20 mouse cellular contexts compared by ENCODE assay signal in the genomic region with DNA sequence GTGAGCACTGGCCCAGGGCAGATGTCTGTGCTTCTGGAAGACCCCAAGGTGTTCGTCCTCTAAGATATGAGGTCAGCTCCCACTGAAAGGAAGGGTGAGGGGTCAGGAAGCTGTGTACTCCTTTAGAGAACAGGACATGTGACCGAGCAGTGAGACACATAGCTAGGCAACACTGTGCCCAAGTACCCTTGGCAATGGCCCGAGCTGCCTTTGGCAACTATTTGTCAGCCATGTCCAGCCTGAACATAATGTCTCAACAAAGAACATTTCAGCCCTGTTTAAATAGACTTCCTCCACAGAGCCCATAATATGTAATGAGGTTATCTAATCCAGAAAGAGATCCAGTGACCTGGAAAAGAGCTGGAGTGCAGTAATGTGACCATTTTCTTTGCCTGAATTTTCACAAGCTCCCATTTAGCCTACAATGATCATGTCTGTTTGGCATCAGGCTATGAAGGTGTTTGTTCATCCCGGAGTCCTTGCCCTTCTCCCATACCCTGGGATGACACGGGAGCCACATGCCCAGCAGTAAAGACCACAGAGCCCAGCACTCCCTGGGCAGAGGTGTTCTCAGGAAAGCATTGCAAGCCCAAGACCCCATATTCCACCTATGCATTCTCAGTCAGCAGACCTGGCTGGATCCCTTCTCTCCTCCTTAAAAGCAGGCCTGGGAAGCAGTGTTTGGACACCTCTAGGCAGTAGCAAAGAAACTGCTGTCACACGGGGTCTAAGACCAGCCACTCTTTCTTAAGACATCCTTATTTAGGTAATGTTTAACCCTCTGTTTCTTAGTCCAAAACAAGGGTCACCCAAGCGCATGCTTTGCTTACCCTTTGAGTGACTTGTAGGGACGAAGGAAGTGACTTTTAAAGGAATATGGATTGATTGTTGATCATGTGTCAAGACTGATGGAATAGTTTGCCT. TPM values are rescaled to one million over a fixed set of nuclear protein-coding genes. Genes with fewer than 3 reads are reported as not detected.
DNase-seq lines count a peak whose midpoint lies in the region; ATAC-seq lines count a peak whose summit lies in the region.
"Had no signal": no experiment of that assay in that cellular context is flagged by ENCODE, and none has a peak within 500 bp of the region (broad histone marks: within the 10 kb centered on the region; RNA-seq: fewer than 3 reads in every experiment).

No protein-coding gene starts in this region.

- H3K9ac ChIP-seq in kidney, embryonic 16.5 days (replicated peaks; ENCODE audit: low read length), result no peak overlapping the region
- no peak overlapping the region for H3K9ac ChIP-seq in forebrain, embryonic 16.5 days (replicated peaks; ENCODE audit: low read depth, low read length)
- H3K9ac ChIP-seq: forebrain, embryonic 15.5 days had no signal

- WGBS in kidney, embryonic 16.5 days, result 70% methylated on average over 8 of the region's 8 CpGs
- 85% methylated on average over 8 of the region's 8 CpGs for WGBS in forebrain, embryonic 16.5 days

- H3K4me1 ChIP-seq in kidney, embryonic 16.5 days (ENCODE audit: insufficient read depth, low read length), result peaks cover 9% of the 10 kb centered on the region
- H3K4me1 ChIP-seq in forebrain, embryonic 16.5 days (replicated peaks; ENCODE audit: control insufficient read depth, insufficient read depth, low read length), result no peaks in the 10 kb centered on the region
- H3K4me1 ChIP-seq: forebrain, embryonic 15.5 days; limb, embryonic 10.5 days had no signal

- ATAC-seq in kidney, embryonic 16.5 days (ENCODE audit: low FRiP score, low TSS enrichment), result no peak
- no peak for ATAC-seq in forebrain, embryonic 16.5 days
- ATAC-seq: forebrain, embryonic 15.5 days had no signal

- no peaks in the 10 kb centered on the region for H3K9me3 ChIP-seq in kidney, embryonic 16.5 days (ENCODE audit: low read length)
- no peaks in the 10 kb centered on the region for H3K9me3 ChIP-seq in forebrain, embryonic 16.5 days (ENCODE audit: control insufficient read depth, low read length)
- H3K9me3 ChIP-seq: forebrain, embryonic 15.5 days; limb, embryonic 10.5 days had no signal

- H3K4me3 ChIP-seq in kidney, embryonic 16.5 days (ENCODE audit: low read length), result no peak overlapping the region
- H3K4me3 ChIP-seq in forebrain, embryonic 16.5 days (replicated peaks; ENCODE audit: low read length), result no peak overlapping the region
- H3K4me3 ChIP-seq: forebrain, embryonic 15.5 days; gastrocnemius, adult 2 months; limb, embryonic 10.5 days had no signal

- peak overlapping the region; percentile 4; the same call in 1 of the 2 replicates for H3K27ac ChIP-seq in kidney, embryonic 16.5 days (ENCODE audit: low read length)
- no peak overlapping the region for H3K27ac ChIP-seq in forebrain, embryonic 16.5 days (ENCODE audit: low read length)
- H3K27ac ChIP-seq: forebrain, embryonic 15.5 days; gastrocnemius, adult 2 months; limb, embryonic 10.5 days had no signal

- no peak overlapping the region for H3K4me2 ChIP-seq in kidney, embryonic 16.5 days (replicated peaks; ENCODE audit: low read depth, low read length)
- no peak overlapping the region for H3K4me2 ChIP-seq in forebrain, embryonic 16.5 days (ENCODE audit: low read length)
- H3K4me2 ChIP-seq: forebrain, embryonic 15.5 days; heart, embryonic 11.5 days; liver, embryonic 11.5 days; midbrain, embryonic 11.5 days had no signal

- no peaks in the 10 kb centered on the region for H3K36me3 ChIP-seq in kidney, embryonic 16.5 days (ENCODE audit: insufficient read depth, low read length)
- no peaks in the 10 kb centered on the region for H3K36me3 ChIP-seq in forebrain, embryonic 16.5 days (ENCODE audit: control insufficient read depth, insufficient read depth)
- H3K36me3 ChIP-seq: forebrain, embryonic 15.5 days; limb, embryonic 10.5 days had no signal

- peak; percentile 13 for DNase-seq in cerebellum, adult 9-11 months
- DNase-seq in cerebellum, postnatal 25 days, result no peak
- DNase-seq in kidney, adult 18-20 months, result peak; percentile 78
- DNase-seq in kidney, postnatal 4 days, result no peak
- DNase-seq in retina, postnatal 1 day, result peak; percentile 46
- no peak for DNase-seq in cerebellum, adult 11 months
- DNase-seq: adrenal gland, postnatal 25 days; gastrocnemius, adult 2 months; layer of hippocampus, postnatal 36 days; lung, adult 2 months; lung, postnatal 4 days; right cerebral cortex, postnatal 4 days; thymus, postnatal 36 days had no signal

- no peaks in the 10 kb centered on the region for H3K27me3 ChIP-seq in kidney, embryonic 16.5 days (ENCODE audit: insufficient read depth, low read length)
- H3K27me3 ChIP-seq in forebrain, embryonic 16.5 days (replicated peaks; ENCODE audit: control insufficient read depth, insufficient read depth, low read length), result no peaks in the 10 kb centered on the region
- H3K27me3 ChIP-seq: forebrain, embryonic 15.5 days had no signal

RNA-seq across cellular contexts. Expression of a gene that starts 49.2 kb away (rescaled TPM):
- 41.9 and 46.4 TPM in 2 replicates for polyA plus RNA-seq in kidney, embryonic 16.5 days (2015; fragmentation: Nextera tagmentation; extraction: Ambion mirVana)
- polyA plus RNA-seq in forebrain, embryonic 16.5 days (2015; fragmentation: Nextera tagmentation; extraction: Ambion mirVana), result 12.0 and 13.6 TPM in 2 replicates

Comparison
In these comparisons a context has a peak if more than half of its experiments do, and no peak if none do; other contexts are left out.
1. DNase-seq: peak in cerebellum, adult 9-11 months (single experiment), kidney, adult 18-20 months (single experiment) and retina, postnatal 1 day (single experiment); none in cerebellum, postnatal 25 days (0 of 2), kidney, postnatal 4 days (0 of 2) and cerebellum, adult 11 months (single experiment).